Mouse (Mus musculus) regulatory T cell (primary cell): ENCODE measurements around the gene Gabpb2.
"Not testable (repeated sequence)": the region's sequence is repeated elsewhere in the genome, so short reads cannot be mapped to it uniquely, and the experiment has no call there.

ENCODE experiments used
- in situ Hi-C: fragments of 300-600 bp; cut with MboI, MseI; formaldehyde crosslinking; loops from one replicate; pipeline ENCODE4 v1.15.1; 2025; ENCODE audit warnings: high pct_unique_total_duplicates

The Gabpb2 gene

DNA sequence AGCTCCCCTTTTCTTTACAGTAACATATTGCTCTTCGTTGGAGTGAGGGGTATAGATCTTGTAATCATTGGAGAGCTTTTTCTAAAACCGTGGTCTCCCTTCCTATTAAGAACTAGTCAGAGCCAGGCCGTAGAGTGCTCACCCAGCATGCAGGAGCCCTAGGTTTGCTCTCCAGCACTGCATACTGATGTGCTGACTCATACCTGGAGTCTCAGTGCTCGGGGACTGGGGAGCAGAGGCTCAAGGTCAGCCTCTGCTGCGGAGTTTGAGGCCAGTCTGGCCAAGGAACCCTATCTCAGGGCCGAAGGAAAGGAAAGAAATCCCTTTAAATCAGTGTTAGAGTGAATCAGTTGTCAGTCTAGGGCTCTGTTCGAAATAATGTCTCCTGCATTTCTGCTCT is 15.1 kb upstream of the Gabpb2 start:
- in situ Hi-C loops, result no loop called here

DNA sequence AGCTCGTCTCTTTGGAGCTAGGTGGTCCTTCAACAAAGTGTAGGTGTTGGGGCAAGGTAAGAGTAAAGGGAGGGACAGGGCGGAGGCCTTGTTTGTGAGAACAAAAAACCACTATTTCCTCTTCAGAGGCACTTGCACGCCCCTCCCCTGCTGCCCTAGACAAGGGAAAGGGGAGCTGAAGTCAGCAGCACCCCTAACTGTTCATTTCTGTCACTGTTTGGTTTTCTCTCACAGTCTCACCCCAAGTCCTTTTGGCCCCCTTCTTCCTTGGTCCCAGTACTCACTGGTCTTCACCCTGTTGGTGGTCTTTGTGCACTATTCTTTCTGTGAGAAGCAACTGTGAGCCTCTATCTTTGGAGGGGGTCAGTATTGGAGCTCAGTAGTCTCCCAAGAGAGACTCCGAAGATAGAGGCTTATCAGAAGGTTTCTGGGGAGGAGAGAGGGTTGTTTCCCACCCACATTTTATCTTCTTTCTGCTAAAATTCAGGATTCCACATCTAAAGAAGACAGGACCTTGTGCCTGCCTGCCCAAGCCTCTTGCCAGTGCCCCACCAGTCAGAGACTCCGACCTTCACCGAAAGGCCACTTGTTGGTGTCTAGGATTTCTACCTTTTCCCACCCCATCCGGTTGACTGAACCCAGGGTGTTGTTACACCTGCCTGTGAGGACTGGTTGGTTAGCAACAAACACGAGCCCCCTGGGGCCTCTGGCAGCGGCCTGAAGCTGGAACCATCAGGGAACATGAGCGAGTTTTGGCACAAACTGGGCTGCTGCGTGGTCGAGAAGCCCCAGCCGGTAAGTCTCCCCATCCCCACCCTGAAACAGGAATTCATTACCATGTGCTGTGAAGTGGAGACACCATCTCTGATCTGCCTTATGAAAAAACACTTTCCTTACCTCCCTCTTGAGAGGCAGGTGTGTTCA is 13.8 kb upstream of the Gabpb2 start, which contains the start of gene Mllt11:
TSS of gene Mllt11 (minus strand) at position 874 of the 924 bp plus-strand sequence.
- in situ Hi-C loops, result no loop called here

DNA sequence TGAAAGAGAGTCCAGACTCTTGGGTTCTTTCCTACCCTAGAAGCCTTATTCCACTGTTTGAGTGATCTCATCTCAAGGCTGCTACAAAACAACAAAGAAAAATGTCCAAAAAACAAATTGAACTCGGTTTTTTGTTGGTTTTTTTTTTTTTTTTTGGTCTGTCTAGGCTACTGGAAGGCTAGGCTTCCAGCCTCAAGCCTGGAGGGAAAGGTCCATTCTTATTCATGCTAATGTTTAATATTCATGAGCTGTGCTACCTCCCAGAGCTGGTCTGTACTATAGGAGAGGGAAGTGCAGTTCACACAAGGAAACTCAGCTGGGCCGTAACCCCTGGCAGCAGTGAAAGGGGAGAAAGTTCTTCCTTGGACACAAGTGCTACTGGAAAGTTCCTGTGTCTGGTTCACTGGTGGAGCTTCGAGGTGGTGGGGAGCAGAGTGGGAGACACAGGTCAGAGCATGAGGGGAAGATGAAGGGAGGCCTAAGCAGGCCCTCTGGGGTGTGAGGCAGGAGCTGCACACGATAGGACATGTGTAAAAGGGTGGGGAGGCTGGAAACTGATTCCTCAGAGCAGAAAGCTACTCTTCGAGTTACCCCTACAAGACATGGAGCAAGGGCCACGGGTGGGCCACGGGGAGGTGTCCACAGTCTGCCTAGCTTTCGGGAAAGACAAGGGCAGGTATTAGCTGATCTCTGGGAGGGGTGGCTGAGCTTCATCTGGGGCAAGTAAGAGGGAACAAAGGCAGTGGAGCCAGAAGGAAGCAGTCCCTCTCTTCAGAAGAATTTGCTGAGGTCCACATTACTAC is 13.0 kb upstream of the Gabpb2 start:
- in situ Hi-C loops, result no loop called here

DNA sequence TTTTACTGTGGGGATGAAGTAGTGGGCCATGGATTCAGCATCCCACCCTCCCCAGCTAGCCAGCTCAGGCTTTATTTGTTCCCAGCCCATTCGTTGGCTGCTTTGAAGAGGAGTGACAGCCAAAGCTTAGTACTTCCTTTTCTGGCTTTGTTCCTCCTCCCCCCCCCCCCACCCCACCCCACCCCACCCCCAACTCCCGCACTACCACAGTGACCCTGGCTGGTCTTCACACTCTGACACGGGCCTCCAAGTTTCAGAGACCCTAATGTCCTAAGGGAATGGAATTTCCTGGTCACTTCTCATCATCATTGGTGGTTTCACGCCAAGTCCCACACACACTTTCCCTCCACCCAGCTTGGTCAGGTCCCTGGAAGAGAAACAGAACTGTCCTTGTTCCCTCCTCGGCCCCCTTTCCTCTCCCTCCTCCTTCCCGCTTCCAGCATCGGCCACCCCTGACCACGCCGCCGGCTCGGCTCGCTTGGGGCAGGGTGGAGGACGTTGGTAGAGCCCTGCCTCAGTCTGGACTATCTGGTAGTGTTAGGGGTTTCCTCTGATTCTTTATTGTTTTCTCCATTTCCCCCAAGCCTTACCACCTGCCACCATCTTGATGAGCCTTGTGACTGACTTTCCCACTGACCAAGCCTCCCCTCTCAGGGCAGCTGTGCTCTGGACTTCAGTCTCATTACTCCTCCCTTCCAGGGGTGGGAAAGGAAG is 12.2 kb upstream of the Gabpb2 start:
- in situ Hi-C loops, result loop anchor here (5.0 kb wide), 1 partner anchor 68 kb away; the partner anchor contains the start of gene Sema6c

DNA sequence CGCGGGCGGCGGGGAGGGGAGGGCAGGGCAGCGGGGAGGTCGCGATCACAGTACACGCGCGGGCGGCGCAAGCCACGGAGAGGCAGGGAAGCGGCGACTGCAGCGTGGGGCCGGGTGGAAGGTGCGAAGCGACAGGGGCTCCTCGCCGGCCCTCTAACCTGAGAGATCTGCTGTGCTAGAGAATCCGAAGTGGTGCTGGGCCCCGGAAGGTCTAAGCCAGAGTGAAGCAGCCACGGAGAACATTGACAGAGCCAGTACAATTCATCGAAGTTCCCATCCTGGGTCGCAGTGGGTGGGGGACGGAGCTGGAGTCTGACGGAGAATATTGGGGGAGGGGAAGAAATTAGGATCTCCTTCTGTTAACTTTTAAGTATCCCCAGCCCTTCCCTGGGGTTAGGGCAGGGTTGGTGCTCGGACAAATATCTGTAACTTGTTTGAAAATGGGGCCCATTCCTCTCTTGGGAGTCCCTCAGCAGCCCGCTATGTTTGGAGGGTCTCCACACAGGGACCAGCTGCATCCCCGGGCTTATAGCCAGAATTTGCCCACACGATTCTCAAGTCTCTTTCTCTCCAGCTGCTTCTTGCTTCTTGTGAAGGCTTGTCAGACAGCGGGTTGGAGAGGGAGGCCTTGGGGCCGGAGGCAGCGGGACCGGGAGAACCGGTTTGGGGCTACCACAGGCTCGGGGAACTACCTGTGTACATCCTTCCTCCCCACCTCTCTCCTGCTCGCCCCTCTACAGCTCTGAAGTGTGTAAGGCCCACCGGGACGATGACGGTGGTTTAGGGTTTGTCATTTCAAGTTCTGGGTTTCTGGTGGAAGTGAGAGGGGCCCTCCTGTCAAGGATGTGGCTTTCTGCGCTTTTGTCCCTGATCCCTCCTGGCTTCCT is 11.4 kb upstream of the Gabpb2 start:
- in situ Hi-C loops, result loop anchor here (5.0 kb wide), 1 partner anchor 67 kb away; the partner anchor contains the start of gene Sema6c

DNA sequence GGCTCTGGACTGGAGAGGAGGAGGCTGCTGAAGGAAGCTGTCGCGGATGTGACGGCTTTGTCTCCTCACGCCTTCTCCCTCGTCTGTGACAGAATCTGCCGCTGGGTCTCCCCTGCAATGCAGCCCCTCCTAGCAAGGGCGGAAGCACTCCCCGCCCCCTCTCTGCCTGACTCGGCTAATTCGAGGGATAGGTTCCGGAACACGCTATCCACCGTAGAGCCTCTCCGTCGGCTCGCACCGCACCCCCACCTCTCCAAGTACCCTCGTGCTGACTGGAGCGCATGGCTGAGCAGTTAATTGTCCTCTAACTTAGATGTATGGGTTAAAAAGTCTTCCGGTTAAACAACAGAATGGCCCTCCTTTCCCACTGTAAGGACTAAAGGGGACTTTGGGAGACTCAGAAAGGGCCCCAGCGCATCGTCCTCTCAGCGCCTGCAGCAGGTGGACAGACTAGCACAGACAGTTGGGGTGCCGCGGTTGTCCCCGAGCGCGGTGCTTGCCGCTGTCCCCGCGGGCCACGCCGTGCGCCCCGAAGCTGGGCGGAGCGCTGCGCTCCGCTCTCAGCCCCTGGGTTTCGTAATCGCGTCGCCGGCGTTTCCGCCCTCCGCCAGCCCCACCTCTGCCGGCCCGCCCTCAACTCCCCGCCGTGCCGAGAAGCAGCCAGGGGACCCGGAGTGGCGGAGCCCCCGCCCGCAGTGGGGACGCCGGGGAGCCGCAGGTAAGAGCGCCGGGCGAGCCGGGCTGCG is 10.6 kb upstream of the Gabpb2 start, which contains the start of gene Cdc42se1:
TSS of gene Cdc42se1 (plus strand) at position 585 of the 746 bp plus-strand sequence.
- in situ Hi-C loops, result loop anchor here (5.0 kb wide), 1 partner anchor 66 kb away; the partner anchor contains the start of gene Sema6c

DNA sequence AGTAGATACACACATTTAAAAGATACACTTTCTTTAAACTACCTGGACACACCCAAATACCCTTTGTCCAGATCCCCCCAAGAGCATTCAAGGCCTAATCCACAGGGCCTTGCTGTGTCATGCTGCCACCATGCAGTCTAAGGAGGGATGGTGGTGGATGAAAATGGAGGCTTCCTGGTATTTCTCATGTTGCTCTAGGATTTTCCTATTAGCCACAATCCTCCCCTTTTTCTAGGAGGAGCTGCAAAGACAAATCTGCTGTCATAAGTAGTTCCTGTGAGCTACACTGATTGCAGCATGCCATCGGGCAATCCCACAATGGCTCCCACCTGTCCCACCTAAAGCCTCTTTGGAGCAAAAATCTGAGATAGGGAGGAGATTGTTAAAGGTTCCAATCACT is 9.5 kb upstream of the Gabpb2 start:
- in situ Hi-C loops, result loop anchor here (5.0 kb wide), 1 partner anchor 65 kb away; the partner anchor contains the start of gene Sema6c

DNA sequence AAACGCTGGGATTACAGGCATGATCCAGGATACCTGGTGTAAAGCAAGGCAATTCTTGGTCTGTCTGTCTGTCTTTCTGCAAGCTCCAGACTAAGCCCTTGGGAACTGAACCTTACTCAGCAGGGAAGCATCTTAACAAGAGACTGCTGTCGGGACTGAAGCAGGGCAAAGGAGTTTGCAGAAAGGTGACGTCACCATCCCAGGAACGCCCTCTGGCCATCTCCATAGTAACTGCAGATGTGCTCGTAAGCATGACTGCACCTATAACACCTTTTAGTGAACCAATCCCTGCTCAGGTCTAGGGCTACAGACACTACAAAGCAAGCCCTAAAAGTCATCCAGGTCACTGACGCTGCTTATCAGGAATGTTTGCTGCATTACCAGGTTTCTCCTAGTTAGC is 6.6 kb upstream of the Gabpb2 start:
- in situ Hi-C loops, result no loop called here

DNA sequence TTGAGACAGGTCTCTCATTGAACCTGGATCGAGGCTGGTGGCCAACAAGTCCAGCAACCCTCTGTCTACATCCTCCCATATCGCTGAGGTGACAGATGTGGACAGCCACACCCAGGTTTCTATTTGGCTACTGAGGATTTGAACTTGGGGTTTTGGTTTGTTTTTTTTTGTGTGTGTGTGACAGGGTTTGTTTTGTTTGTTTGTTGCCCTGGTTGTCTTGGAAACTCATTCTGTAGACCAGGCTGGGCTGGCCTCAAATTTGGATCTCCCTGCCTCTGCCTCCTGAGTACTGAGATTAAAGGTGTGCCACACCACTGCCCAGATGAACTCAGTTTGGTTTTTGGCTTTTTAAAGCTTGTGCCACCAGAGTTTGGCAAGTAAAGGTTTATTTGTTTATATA is 5.3 kb upstream of the Gabpb2 start:
- in situ Hi-C loops, result no loop called here

DNA sequence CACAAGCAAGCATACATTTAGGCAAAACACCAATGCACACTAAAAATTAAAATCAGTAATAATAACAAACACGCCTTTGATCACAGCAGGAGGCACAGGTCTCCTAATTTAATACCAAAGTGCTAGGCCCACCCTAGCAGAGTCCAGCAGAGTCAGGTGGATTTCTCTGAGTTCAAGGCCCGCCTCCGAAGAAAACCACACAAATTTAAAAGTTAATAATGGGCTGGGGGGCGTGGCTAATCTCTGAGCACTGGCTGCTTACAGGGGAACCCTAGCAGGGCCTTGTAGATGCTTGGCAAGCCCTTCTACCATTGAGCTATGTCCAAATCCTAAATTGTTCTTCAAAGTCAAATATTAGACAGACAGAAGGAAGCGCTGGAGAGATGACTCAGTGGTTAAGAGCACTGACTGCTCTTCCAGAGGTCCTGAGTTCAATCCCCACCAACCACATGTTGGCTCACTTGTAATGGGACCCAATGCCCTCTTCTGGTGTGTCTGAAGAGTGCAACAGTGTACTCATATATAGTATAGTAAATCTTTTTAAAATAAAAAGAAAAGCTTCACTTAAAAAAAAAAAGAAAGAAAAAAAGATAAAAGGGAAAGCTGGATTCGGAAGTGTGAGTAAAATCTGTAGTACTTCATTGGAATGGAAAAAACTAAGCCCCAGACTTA is 886 bp upstream of the Gabpb2 start:
- in situ Hi-C loops, result no loop called here

DNA sequence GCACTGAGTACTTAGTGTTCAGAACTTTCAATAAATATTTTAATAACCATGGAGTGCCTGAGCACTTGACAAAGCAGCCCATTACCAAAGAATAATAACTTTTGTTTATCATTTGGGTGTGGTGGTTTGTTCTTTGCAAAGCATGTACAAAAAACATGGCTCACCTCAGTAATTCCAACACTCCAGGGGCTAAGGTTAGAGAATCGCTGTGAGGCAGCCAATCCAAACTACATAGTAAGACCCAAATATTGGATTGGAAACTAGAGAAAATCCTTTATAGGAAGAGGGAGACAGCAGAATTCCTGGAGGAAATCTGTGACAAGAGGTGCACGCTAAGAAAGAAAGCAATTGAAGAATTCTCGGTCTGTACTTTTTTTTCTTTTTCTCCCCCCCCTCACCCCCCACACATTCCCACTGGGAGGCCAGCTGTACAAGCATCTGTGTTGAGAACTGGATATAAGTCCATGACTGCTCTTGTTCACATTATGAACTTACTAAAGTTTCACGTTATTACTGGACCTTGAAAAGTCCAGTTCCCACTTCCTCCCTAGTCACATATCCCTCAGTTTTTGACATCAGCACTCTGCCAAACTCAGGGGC is 961 bp downstream of the Gabpb2 start:
- in situ Hi-C loops, result no loop called here

DNA sequence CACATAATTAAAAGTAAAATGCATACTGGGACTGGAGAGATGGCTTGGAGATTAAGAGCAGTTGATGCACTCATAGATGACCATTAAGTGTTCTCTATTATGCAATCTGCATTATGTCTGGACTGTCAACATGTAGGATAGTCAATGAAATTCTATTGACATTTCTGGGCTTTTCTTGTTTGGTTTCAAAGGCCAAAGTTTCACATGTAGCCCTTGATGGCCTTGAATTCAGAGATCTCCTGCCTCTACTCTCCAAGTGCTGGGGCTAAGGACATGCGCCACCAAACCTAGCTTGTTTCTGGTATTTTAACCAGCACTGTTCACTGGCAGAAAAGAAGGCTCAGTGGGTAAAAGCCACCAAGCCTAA is 4.1 kb downstream of the Gabpb2 start:
- in situ Hi-C loops, result no loop called here

DNA sequence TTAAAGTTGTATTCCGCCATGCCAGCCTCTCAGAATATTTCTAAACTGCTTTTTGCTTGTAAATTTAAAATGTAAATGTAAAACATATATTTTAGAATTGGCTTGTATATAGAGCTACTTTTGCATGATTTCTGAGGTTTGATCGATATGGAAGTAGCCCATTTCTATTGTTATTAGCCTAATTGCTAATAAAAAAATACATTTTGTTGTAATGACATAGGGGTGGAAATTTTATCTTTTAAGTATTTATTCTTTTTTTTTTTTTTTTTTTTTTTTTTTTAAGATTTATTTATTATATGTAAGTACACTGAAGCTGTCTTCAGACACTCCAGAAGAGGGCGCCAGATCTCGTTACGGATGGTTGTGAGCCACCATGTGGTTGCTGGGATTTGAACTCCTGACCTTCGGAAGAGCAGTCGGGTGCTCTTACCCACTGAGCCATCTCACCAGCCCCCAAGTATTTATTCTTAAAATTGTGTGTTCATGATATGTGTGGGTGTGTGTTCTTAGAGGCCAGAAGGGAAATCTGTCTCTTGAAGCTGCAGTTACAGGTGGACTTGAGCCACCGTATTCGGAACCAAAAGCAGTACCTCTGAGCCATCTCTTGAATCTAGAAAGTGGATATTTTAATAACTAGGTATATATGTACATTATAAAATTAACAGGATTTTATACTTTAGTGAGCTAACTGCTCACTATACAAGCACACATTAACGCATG is 4.7 kb downstream of the Gabpb2 start:
- in situ Hi-C loops, result not testable (repeated sequence)

DNA sequence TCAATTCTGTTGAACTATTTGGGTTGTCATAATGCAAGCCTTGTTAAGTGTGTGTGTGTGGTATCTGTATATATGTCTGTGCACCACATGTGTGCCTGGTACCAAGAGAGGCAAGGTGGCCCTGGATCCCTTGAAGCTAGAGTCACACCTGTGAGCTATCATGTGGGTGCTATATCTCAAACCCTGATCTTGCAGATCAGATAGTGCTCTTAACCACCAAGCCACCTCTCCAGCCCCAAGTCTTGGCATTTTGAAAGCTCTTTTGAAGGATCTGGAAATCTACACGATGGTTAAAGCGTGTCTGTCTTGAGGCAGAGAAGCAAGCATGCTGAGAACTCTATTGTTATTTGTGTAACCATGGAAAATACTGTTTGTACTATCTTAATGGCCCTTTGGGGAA is 7.1 kb downstream of the Gabpb2 start:
- in situ Hi-C loops, result no loop called here

DNA sequence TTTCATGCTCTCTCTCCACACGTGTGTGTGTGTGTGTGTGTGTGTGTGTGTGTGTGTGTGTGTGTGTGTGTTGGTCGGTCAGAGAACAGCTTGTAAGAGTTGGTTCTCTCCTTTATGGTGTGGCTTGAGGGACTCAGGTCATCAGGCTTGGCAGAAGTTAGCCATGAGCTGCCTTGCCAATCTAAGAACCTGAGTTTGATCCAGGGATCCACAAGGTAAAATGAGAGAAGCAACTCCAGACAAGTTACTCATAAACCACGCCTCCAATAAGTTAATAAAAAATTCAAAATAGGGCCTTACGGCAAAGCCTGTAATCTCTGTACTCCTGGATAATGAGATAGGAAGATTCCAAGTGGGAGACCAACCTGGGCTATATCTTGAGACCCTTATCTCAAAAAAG is 9.4 kb downstream of the Gabpb2 start:
- in situ Hi-C loops, result no loop called here

DNA sequence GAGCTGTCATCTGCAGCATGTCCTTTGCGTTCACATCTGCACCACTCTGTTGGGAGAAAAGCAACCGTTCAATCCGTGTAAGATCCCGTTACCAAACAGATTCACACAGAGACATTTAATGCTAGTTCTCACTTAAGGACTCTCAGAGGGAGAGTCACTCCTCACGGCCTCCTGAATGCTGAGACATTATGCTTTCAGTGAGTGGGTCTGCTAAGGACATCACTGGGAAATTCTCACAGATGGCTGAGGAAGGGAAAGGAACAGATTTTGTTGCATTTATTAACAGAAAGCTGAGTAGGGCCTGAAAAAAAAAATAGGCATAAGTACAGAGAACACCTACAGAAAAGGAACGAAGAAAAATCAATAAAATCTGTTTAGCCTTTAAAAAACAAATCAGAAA is 13.8 kb downstream of the Gabpb2 start:
- in situ Hi-C loops, result no loop called here

DNA sequence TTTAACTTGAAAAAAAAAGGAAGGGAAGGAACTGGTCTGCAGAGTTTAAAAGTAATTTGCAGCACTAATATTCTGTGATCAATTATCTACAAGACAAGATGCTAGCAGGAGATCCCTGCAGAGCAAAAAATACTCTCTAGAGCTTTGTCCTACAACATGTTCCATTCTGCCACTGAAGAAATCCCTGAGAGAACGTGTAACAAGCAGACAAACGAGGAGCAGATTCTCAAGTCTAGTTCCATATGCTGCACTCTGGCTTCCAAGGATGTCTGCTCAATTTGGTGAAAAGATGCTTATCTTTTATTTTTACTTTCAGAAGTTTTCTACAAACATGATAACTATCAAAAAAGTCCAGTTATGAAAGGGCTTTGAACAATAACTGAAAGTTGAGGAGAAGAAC is 17.2 kb downstream of the Gabpb2 start:
- in situ Hi-C loops, result no loop called here

DNA sequence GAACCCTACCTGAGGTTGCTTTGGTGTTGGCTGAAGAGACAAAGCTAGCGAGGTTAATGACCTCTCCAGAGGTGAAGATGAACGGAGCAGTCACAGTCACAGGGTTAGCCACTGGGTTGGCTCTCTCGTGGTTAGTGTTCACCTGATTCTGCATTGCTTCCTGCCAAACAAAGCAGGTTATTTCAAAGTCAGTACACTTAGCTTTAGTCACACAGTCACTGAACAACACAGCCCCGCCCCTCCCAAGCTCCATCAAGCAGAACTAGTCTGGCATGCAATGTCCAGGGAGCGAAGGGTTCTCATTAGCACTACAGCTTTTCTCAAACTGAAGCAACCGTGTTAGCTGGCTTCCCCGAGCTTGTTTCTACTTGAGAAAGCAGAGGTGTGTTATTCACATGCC is 17.6 kb downstream of the Gabpb2 start:
- in situ Hi-C loops, result no loop called here
